Mouse (Mus musculus): Measurements from ENCODE around the gene Eef1akmt3. TPM values are rescaled to one million over a fixed set of nuclear protein-coding genes. Genes with fewer than 3 reads are reported as not detected.
A peak's percentile ranks its signal among the peaks of the same experiment; 100 is the strongest.

The Eef1akmt3 gene
- total RNA-seq, 4 experiments from 2014 or later, result 0.11 to 0.30 (median 0.14) TPM; not detected in 1

DNA sequence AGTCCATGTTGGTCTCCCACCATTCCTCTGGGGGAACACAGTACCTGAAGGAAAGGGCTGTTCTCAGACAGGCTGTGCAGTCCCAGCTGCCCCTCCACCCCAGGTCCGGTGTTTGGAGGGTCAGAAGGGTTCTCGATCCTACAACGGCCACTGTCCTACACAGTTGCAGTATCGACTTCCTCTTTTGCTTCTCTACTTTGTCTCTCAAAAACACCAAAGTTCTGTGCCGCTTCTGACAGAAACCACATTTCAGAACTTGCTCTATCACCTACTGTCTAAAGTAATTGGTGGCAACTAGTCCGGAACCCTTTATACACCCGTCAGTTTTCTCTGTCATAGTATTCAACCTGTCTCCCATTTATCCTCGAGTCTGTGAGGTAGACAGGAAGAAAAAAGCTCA is 14.1 kb upstream of the Eef1akmt3 start:
- no peak for DNase-seq (ENCODE audit: low spot score in 2 of 2)

DNA sequence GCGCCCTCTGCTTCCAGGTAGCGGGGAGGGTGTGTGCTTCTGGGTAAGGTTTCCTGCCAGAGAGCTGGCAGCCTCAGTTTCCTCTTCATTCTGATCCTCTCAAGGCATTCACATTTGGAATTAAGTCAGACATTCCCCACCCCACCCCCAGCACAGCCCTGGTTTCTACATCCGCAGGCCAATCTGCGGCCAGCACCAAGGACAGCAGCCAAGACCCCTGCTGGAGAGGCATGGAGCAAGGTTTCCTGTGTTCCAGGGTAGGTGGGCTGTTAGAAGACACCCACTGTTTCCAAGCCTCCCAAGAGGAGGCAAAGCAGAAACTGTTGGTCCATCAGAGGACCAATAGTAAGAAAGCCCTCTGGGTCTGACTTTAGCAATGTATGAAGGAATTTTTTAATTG is 13.3 kb upstream of the Eef1akmt3 start:
- DNase-seq (ENCODE audit: low spot score in 2 of 2), result no peak

DNA sequence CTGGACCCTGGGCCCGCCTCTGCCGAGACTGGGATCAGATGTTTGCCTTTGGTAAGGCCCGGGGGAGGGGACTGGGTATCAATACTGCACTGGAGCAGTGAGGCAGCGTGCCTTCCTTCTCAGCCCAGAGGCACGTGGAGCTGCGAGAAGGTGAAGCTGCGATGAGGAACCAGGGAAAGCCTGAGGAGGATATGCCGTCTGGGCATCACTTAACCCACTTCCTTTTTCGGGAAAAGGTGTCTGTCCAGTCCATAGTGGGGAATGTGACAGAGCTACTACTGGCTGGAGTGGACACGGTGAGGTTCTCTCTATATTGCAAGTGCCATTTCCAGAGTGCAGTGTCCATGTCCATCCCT is 8.8 kb upstream of the Eef1akmt3 start:
- no peak for DNase-seq (ENCODE audit: low spot score in 2 of 2)

DNA sequence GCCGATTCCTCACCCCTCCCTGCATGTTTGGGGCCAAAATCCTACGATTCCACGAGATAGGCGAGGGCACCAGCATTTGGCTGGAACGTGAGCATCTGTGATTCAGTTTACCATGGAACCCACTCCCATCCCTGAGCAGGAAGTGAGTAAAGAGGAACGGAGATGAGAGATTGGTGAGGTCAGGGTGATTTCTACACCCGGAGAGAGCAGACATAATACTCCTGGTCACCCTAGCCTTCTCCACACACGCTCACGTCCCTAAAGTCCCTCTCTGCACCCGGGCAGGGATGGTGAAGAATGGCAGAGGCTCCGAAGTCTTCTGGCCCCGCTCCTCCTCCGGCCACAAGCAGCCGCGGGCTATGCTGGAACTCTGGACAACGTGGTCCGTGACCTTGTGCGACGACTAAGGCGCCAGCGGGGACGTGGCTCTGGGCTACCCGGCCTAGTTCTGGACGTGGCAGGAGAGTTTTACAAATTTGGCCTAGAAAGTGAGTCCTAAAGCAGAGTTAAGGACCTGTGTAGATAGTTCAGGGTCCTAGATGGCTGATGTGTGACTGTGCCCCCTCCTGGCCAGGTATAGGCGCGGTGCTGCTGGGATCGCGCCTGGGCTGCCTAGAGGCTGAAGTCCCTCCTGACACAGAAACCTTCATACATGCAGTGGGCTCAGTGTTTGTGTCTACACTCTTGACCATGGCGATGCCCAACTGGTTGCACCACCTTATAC is 8.2 kb upstream of the Eef1akmt3 start:
- no peak for DNase-seq (ENCODE audit: low spot score in 2 of 2)

DNA sequence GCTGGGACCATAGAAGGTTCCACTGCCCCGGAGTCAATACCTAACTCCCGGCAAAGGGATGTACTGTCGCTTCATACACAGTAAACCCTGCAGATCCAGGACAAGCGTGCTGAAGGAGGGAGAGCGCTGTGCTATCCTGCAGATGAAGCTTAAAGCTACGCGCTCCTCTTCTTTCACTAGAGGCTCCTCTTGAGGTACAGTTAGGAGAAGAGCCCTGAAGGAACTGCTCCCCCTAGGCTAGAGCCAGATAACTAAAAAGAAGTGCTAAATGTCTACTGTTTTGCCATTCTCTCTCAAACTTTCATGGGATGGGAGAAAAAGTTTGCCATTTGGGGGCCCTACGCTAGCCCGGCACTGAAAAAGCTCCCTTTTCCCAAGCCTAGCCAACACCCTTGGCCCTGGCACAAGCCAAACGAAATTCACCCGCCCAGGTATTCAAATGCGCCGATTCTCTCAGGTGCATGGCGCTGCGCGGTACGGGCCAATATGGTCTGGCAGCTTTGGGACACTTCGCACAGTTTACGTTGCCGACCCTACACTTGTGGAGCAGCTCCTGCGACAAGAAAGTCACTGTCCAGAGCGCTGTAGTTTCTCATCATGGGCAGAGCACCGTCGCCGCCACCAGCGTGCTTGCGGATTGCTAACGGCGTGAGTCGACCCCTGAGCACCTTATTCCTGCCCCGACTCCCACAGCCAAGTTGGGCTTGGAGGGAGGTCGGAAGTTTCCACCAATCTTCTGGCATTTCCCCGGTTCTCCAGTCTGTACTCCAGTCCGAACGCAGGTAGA is 7.5 kb upstream of the Eef1akmt3 start:
- DNase-seq (ENCODE audit: low spot score in 2 of 2), result no peak

DNA sequence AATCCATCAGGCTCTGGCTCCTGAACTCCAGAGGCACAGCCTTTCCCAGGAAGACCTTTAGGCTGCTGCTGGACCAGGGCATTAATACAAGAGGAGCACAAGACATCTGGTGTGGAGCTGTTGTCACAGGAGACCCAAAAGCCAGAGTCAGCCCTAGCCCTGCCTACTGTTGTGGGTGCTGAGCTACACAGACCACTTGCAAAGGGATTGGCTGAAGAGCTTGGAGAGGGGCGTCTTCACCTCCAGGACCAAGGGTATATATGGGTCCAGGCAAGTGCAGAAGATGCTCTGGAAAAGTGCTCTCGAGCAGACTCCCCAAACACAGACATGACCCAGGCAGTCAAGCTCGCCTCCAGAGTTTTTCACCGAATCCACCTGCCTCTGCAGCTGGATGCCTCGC is 6.6 kb upstream of the Eef1akmt3 start, which contains the start of gene Cyp27b1:
Gene Cyp27b1, plus strand, starts transcription at position 297 of the 400 bp plus-strand sequence.
- DNase-seq (ENCODE audit: low spot score in 2 of 2), result no peak

DNA sequence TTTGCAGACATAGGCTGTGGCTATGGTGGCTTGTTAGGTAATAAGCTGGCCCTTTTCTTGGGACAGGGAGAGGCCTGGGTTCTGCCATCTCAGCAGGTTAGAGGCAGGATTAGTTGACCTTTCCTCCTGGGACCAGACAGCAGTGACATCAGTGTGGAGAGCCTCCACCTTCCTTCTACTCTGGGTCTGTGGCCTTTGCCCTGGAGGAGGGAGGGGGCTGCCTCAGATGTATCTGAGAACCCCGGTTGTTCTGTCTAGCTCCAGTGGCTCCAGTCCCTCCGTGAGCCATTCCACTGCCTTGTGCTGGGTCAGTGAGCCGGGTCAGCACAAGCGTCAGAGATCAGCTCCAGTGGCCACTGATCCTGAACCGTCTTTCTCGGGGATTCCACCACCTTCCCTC is 1.9 kb upstream of the Eef1akmt3 start:
- no peak for DNase-seq (ENCODE audit: low spot score in 2 of 2)

DNA sequence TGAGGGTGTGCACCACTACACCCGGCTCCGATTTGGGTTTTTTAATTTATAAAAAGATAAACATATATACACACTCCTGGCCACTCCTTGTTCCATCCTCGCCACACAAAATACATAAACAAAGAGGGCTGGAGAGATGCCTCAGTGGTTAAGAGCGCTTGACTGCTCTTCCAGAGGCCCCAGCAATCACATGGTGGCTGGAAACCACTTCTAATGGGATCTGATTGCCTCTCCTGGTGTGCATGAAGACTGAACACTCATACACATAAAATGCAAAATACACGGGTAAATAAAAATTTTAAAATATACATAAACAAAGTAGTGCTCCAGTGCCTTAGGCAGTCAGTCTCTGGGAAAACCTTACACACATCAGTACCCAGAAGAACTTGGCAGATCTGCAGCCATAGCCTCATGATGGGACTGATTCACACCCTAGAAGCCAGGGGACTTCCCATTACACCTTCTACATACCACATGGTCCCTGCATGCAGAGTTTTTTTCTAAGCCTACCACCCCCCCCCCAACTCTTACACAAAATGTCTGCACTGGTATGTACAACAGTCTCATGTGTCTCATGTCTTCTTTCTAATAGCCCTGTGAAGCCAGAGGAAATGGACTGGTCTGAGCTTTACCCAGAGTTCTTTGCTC is 1.3 kb upstream of the Eef1akmt3 start:
- DNase-seq (ENCODE audit: low spot score in 2 of 2), result no peak

DNA sequence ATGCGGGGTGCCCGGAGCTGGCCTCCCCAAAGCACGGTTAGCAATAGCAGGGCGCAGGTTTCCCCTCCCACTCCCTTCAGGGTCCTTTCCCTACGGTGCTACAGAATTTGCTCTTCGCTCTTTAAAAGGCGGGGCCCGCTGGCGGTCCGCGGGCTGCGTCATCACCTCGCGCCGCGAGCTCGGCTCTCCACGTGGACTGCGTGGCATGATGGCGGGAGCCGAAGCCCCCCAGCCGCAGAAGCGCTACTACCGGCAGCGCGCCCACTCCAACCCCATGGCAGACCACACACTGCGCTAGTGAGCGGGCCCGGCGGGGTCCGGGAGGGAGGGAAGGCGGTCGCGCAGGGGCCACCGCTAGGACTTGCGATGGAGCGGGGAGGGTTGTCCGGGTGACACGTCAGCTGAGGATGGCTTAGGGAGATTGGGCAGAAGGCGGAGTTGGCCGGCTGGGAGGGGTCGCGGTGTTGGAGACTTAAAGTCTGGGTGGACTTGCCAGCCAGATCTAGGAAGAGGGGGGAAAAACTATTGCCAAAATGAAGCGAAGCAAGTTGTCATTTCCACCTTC is 543 bp upstream of the Eef1akmt3 start:
- peak; percentile 82 to 90 for DNase-seq (ENCODE audit: low spot score in 2 of 2)

DNA sequence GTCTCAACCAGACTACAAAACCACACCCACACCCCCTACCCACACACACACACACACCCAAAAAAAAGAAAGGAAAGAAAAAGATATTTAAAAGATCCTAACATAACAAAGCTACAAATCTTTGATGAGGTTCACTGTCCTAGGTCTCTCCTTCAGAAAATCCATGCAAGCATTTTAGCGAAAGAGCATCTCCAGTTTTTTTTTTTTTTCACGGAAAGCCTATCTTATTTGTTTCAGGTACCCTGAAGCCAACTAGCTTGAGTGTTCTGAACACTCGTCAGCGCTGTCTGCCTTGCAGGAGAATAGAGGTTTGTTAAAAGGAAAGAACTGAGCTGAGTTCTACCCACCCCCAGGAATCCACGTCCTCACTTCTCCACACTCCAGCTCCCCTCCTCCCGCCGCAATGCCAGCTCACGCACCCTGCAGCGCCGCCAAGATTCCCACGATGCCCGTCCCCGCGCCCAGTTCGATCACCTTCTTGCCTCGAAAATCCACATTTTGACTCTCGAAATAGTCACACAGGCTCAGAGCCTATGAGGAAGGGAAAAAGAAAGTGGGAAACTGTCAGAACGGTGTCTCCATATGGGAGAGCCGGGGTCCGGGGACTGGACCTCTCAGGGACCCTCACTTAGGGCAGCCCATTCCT is 621 bp downstream of the Eef1akmt3 start:
- DNase-seq (ENCODE audit: low spot score in 2 of 2), result peak in 1 of 2 experiments; percentile 43

DNA sequence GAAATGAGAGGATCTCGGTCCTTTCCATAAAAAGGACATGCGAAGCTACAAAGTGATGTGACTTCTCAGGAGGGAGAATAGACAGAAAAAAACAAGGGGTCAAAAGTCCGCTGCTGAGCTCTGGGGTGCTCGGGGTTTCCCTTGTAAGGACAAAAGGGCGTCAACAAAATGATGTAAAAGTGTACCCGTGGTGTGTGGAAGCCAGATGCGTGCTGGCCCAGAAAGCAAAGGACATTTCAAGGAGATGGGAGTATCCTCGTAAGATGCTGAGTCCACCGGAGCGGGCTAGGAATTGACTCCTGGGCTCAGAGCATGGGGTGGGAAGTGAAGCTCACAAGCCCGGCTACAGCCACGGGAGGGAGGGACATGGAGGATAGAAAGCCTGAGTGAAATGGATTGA is 3.7 kb downstream of the Eef1akmt3 start:
- no peak for DNase-seq (ENCODE audit: low spot score in 2 of 2)

DNA sequence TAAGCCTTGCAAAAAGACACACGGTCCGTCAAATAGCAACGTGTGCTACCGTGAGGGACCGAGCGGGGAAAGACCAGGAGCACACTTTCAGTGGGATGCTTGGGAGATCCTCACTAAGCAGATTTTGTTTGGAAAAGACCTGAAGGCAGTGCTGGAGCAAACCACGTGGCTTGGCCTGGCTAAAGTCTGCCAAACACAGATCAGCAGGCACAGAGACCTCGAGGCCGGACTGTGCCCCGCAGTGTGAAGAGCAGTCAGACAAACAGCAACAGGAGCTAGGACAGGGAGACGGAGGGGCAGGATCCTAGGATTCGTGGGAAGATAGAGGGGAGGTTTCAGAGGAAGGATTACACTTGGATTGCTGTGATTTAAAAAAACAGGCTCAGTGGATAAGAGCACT is 5.0 kb downstream of the Eef1akmt3 start:
- no peak for DNase-seq (ENCODE audit: low spot score in 2 of 2)

DNA sequence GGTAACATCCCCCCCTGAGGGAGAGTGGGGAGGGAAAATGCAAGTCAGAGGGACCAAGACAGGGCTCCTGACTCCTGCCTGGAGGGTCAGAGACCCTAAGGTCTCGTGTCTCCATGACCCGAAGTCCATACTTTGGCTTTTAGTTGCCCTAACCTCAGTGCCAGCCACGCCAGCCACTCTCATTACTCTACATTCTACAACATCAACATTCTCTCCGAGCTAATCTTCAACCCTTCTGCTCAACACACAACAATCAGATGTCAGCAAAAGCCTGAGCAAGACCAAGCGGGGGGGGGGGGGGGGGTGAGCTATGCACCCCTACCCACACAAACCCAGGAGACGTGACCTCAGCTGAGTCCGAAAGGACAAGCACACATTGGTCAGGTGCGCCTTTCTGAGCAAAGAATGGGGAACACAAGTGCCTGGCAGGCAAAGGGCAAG is 8.0 kb downstream of the Eef1akmt3 start:
- no peak for DNase-seq (ENCODE audit: low spot score in 2 of 2)

DNA sequence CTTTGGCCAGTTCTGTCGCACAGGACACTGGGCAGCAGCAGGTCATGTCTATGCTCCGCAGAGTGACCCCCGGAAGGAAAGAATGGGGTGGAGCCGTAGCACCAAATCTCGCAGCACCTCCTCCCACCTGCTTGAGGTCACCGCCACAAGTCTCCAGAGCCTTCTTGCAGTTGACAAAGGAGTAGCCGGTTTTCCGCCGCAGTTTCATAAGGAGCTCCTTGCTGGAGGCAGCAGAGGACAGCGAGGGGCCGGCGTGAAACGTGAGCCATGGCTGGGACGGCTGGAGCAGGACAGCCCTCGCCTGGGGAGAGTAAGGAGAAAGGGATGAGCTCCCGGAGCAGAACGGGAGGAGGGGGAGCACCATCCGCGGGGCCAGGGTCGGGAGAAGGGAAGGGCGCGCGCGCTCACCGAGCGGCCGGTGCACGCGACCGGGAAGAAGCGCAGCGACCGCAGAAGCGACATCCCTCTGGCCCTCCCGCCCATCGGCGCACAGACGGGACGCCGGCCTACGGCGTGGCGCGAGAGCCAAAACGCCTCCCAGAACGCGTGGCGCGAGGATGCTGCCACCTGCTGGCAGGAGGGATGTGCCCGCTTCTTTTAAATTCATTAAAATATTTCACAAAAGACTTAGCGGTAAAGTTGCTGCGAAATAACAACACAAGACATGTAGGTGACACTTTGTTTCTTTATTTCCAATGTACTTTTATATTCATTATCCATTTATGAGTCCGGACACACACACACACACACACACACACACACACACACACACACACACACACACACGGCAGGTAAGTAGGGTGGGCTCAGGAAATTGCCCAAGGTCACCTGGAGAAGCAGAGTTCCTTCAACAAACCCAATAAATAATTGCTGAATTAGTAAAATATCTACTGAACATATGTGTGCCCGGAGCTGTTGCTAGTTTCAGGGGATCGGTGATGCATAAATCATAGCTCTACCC is 10.7 kb downstream of the Eef1akmt3 start, which contains the start of gene Tsfm:
Gene Tsfm, minus strand, starts transcription at position 505 of the 961 bp plus-strand sequence.
- peak; percentile 75 to 87 for DNase-seq (ENCODE audit: low spot score in 2 of 2)

DNA sequence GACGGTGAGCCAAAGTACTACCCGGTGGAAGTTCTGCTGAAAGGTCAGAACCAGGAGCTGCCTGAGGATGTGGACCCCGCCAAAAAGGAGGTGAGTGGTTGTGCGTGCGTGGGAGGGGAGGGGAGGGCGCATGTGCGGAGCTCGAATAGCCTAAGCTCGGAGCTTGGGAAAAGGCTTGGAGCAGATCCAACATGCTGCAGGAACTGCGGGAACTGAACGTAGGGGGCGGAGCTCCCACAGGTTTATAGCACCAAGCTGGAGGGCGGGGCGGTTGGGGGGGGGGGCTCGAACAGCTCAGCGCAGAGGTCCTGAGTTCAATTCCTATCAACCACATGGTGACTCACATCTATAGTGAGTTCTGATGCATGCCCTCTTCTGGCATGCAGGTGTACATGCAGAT is 22.9 kb downstream of the Eef1akmt3 start:
- DNase-seq (ENCODE audit: low spot score in 2 of 2), result no peak

DNA sequence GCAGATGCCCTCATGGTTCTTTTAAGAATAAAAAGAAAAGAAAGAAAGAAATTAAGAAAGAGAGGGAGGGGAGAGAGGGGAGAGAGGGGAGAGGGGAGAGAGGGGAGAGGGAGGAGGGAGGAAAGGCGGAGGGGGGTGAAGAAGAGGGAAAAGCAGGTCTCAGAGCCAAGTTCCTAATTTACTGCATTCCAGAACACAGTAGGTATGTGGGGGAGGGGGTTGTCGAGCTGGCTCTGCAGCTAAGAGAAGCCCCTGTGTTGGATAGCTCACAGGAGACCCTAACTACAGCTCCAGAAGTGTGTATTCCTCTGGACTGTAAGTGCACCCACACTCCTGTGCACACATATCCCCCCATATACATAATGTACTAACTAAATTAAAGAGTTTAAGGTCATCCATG is 24.2 kb downstream of the Eef1akmt3 start:
- no peak for DNase-seq (ENCODE audit: low spot score in 2 of 2)

DNA sequence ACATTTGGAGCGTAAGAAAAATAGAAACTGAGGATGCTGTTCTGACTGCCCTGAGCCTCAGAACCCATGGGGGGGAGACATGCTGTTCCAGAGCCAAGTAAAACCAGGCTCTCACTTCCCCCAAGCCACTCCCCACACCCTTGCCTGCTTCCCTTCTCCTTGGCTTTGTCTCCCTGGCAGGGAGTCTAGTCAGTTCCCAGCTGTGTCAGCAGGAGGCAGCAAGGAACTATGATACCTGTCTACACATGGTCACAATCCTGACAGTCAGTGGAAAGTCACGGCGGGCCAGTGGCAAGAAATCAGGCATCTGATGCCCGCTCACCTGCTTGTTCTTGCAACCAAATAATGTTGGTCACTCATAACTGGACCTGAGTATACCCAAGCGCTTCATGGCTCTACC is 24.8 kb downstream of the Eef1akmt3 start:
- DNase-seq (ENCODE audit: low spot score in 2 of 2), result no peak

DNA sequence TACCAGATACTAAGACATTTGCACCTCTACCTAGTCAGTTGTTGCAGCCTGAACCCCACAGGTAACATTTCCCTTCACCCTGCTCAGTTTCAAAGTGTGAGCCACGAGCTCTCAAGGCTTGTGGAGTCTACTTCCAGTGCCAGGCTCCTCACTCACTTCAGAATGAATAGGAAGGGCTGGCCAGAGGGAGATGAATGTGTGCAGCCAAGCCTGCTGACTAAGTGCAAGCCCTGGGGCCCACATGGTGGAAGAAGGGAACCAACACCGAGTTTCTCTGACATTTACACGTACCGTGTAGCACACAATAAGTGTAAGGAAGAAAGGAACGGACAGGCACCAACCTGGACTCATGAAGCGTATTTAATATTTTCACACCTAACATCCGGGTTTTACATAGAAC is 37.5 kb downstream of the Eef1akmt3 start:
- no peak for DNase-seq (ENCODE audit: low spot score in 2 of 2)

DNA sequence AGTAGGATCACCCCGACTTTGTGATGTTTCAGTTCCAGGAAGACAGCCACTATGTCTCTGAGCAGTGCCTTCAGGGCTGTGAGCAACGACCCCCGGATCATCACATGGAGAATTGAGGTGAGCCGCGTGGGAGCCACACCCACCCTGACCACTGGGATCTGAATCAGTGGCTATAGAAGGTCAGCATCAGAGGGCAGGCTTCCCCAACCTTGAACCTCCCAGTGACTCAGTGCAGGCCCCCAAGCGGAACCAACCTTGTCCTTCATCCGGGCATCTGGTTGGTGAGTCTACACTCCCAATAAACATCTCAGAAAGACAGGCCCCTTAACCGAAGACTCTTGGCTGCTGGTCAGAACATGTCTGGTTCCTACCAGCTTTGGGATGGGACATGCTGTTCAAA is 38.0 kb downstream of the Eef1akmt3 start:
- DNase-seq (ENCODE audit: low spot score in 2 of 2), result no peak

DNA sequence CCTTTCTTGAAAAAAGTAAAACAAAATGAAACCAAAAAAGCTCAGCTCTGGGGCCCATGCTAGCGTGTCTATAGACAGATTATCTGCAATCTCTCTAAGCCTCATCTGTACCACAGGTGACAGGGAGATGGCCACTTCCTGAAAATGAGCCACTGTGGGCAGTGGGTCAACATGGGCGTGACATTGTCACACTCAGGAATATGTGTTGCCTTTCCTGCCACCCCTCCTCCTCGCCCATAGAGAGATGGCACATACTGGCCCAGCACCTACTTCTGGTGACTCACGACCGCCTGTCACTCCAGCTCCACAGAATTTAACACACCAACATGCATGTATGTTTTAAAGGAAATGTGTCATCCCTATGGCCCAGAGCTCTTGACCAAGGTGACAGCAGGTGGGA is 38.5 kb downstream of the Eef1akmt3 start:
- DNase-seq (ENCODE audit: low spot score in 2 of 2), result no peak

Measured in left cerebral cortex, adult 8-10 months (tissue).